Mouse (Mus musculus) left cerebral cortex, adult 18-20 months (tissue): Measurements from ENCODE around the gene Gpd1l. TPM values are rescaled to one million over a fixed set of nuclear protein-coding genes. Genes with fewer than 3 reads are reported as not detected.

ENCODE experiments used
- DNase-seq, 2 experiments: peaks; one replicate each; pipeline ENCODE4 v3.0.0; 2021 to 2022; ENCODE audit warnings: low spot score in 2 of 2, mixed read lengths in 1 of 2
- total RNA-seq, 2 experiments: library from RNA; stranded (reverse); gene quantifications; 2 replicates each; pipeline ENCODE4 v1.2.3; 2021

Gpd1l gene
- total RNA-seq, 2 experiments from 2014 or later = 83.6 to 91.5 TPM

GRCm38 (mm10) chr9:114851419-114852190, 82.2 kb downstream of the Gpd1l start:
- no peak for DNase-seq

Other genes starting within 250 kb of the Gpd1l start
- 10 to 100 TPM; 93.8 to 96.2 TPM for gene Dync1li1, start 245.2 kb downstream of the Gpd1l start, total RNA-seq
- 10 to 100 TPM; 20.2 to 23.7 TPM for gene Cmtm6, start 202.9 kb downstream of the Gpd1l start, total RNA-seq
- gene Cmtm7, start 152.1 kb downstream of the Gpd1l start, total RNA-seq = 1 to 10 TPM; 3.6 to 5.0 TPM
- gene Cmtm8, start 89.8 kb downstream of the Gpd1l start, total RNA-seq = 1 to 10 TPM; 1.5 to 1.9 TPM
- 10 to 100 TPM; 48.5 to 48.9 TPM for gene Osbpl10, start 44.6 kb upstream of the Gpd1l start, total RNA-seq
- gene Rps27rt, start 48.8 kb upstream of the Gpd1l start, total RNA-seq = 10 to 100 TPM; 31.5 to 43.7 TPM